Mouse (Mus musculus) stomach, embryonic 15.5 days (tissue): ENCODE data around the gene Mrps12. TPM values are rescaled to one million over a fixed set of nuclear protein-coding genes. Genes with fewer than 3 reads are reported as not detected.

Experiments used
- ATAC-seq: fragments of 200-750 bp; cut with Nextera tagmentation; 2 replicates; pipeline ENCODE4 v1.8.0; 2017; ENCODE audit warnings: low read depth, moderate number of reproducible peaks, moderate TSS enrichment; ENCODE audit not compliant: insufficient read depth, low FRiP score
- H3K27ac ChIP-seq: fragments of 300-500 bp; sonication (generic); 2 replicates; pipeline ENCODE4 v1.5.1; 2015; ENCODE audit warnings: mild to moderate bottlenecking, inconsistent platforms
- H3K27me3 ChIP-seq: fragments of 300-500 bp; sonication (generic); replicated peaks from 2 replicates; pipeline ENCODE4 v1.6.1; 2015; ENCODE audit warnings: inconsistent platforms
- H3K36me3 ChIP-seq: fragments of 300-500 bp; sonication (generic); 2 replicates; pipeline ENCODE4 v1.6.1; 2015; ENCODE audit warnings: inconsistent platforms
- H3K4me1 ChIP-seq: fragments of 300-500 bp; sonication (generic); 2 replicates; pipeline ENCODE4 v1.6.1; 2015; ENCODE audit warnings: inconsistent platforms
- H3K4me2 ChIP-seq: fragments of 300-500 bp; sonication (generic); 2 replicates; pipeline ENCODE4 v1.6.1; 2015; ENCODE audit warnings: mild to moderate bottlenecking, inconsistent platforms
- H3K4me3 ChIP-seq: fragments of 300-500 bp; sonication (generic); replicated peaks from 2 replicates; pipeline ENCODE4 v1.5.1; 2015; ENCODE audit warnings: inconsistent platforms
- H3K9ac ChIP-seq: fragments of 300-500 bp; sonication (generic); 2 replicates; pipeline ENCODE4 v1.6.1; 2015; ENCODE audit warnings: inconsistent platforms
- H3K9me3 ChIP-seq: fragments of 300-500 bp; sonication (generic); 2 replicates; pipeline ENCODE4 v1.6.1; 2016; ENCODE audit warnings: inconsistent platforms
- WGBS: fragments of 180-500 bp; shearing (Covaris S2); methylation state at CpG from one replicate; pipeline ENCODE4 v1.1.7; 2015; 5-methylcytosine and 5-hydroxymethylcytosine counted together
- polyA plus RNA-seq: library from polyadenylated mRNA; unstranded; fragments of >200 nt; fragmentation: Nextera tagmentation; extraction: Ambion mirVana; gene quantifications from 2 replicates; pipeline ENCODE4 v1.2.1, GENCODE M21; 2015

Gene Mrps12
- polyA plus RNA-seq, 1 experiment from 2014 or later, result 143 TPM

DNA sequence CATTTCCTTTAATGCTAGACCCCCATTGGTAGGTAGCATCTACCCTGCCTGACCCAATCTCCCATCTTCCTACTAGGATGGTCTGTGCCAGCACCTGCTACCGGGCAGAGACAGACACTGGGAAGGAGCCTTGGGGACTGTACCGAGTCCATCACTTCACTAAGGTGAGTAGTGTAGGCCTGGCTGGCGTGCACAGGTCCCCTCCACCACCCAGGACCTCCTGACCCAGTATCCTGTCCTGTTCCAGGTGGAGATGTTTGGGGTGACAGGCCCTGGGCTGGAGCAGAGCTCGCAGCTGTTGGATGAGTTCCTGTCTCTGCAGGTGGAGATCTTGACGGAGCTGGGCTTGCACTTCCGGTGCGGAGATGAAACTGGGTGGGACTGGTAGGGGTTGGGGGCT lies 8.3 kb upstream of the Mrps12 start:
- Histone ChIP-seq H3K4me3 (no peak overlapping the region), H3K9me3 (no peaks in the 10 kb centered on the region), H3K4me1 (no peaks in the 10 kb centered on the region), H3K36me3 (peaks cover 22% of the 10 kb centered on the region), H3K4me2 (no peak overlapping the region), H3K27ac (no peak overlapping the region), H3K9ac (no peak overlapping the region), H3K27me3 (no peaks in the 10 kb centered on the region)
- ATAC-seq, result no peak
- WGBS, result 90% methylated on average over 7 of the region's 7 CpGs

DNA sequence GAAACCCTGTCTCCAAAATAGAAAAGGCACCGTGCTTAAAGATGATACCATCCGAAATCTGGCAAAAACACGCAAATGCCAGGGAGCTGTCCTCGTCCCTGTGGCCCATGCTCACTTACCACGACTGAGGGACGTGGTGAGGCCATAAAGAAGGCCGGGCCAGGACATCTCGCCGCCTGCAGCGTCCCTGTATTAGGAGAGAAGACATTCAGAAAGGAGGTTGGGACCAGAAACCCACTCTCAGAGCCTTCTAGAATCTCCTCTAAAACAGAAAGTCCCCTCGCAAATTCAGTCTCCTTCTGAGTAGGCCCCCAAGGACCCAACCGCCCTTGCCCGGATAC lies 282 bp downstream of the Mrps12 start:
- Histone ChIP-seq H3K4me1 (peaks cover 15% of the 10 kb centered on the region; the same call in 1 of the 2 replicates), H3K9me3 (no peaks in the 10 kb centered on the region), H3K27me3 (no peaks in the 10 kb centered on the region), H3K9ac (peak overlapping the region; percentile 54), H3K4me2 (peak overlapping the region; percentile 65), H3K4me3 (peak overlapping the region; percentile 81), H3K27ac (peak overlapping the region; percentile 58), H3K36me3 (peaks cover 21% of the 10 kb centered on the region)
- ATAC-seq, result peak; percentile 18; the same call in 1 of the 2 replicates
- 2% methylated on average over 13 of the region's 13 CpGs for WGBS

DNA sequence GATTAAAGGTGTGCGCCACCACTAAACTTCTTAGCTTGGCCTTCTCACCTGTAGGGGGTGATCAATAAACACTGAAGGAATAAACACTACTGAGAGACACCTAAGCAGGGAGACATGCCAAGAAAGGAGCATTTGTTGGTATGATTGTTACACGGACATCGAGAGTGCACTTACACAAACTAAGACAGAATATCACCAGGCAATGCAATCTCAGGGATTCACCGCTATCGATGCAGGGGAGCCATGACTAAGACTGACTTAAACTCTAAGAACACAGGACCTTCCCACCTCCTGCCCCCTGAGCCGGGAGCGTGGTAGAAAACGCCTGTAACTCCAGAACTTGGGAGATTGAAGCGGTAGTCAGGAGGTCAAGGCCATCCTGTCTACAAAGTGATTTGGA lies 671 bp downstream of the Mrps12 start:
- peak overlapping the region; percentile 65 for H3K4me2 ChIP-seq
- H3K27me3 ChIP-seq, result no peaks in the 10 kb centered on the region
- 30% methylated on average over 9 of the region's 9 CpGs for WGBS
- peaks cover 23% of the 10 kb centered on the region for H3K36me3 ChIP-seq
- H3K4me3 ChIP-seq, result peak overlapping the region; percentile 81
- no peak for ATAC-seq
- H3K27ac ChIP-seq, result peak overlapping the region; percentile 58; the same call in 1 of the 2 replicates
- peaks cover 15% of the 10 kb centered on the region; the same call in 1 of the 2 replicates for H3K4me1 ChIP-seq
- H3K9me3 ChIP-seq, result no peaks in the 10 kb centered on the region
- H3K9ac ChIP-seq, result peak overlapping the region; percentile 54

DNA sequence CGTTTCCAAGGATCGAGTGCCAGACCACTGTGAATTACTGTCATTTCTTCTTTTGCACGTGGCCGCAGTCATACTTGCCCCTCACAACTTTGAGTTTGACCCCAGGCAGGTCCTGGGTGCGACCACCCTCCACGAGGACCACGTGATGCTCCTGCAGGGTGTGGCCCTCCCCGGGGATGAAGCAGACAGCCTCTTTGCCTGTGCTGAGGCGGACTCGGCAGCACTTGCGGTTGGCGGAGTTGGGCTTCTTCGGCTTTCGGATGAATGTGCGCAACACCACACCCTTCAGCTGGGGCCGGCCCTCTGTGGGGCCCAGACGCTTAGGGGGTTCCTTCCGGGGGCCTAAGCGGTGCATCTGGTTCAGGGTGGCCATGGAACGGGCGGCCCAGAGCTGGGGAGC lies 1.8 kb downstream of the Mrps12 start:
- Histone ChIP-seq H3K4me2 (no peak overlapping the region), H3K36me3 (peaks cover 22% of the 10 kb centered on the region), H3K9ac (no peak overlapping the region), H3K9me3 (no peaks in the 10 kb centered on the region), H3K27me3 (no peaks in the 10 kb centered on the region), H3K4me3 (no peak overlapping the region), H3K4me1 (peaks cover 15% of the 10 kb centered on the region; the same call in 1 of the 2 replicates), H3K27ac (no peak overlapping the region)
- 92% methylated on average over 21 of the region's 21 CpGs for WGBS
- no peak for ATAC-seq

DNA sequence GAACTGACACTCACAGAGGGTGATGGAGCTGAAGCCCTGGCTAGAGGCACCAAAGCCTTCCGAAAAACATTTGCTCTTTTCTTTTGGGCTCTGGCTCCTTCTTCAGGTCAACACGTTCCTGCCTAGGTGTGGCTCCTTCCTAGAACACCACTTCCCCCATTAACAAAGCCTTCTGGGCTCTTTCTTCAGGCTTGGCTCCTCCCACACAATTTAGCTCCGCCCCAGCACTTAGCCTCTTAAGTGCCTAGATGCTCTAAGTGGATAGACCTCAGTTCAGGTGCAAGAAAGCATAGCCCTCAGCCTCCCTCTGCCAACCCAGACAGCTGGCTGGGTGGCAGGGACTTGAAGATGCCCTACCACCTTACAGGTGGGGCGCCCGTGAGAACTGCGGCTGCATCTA lies 5.9 kb downstream of the Mrps12 start:
- no peak overlapping the region for H3K4me3 ChIP-seq
- H3K9me3 ChIP-seq, result no peaks in the 10 kb centered on the region
- no peaks in the 10 kb centered on the region for H3K27me3 ChIP-seq
- H3K9ac ChIP-seq, result no peak overlapping the region
- 74% methylated on average over 6 of the region's 6 CpGs for WGBS
- H3K4me1 ChIP-seq, result peaks cover 9% of the 10 kb centered on the region
- H3K4me2 ChIP-seq, result no peak overlapping the region
- peaks cover 23% of the 10 kb centered on the region; the same call in 1 of the 2 replicates for H3K36me3 ChIP-seq
- ATAC-seq, result no peak
- no peak overlapping the region for H3K27ac ChIP-seq

DNA sequence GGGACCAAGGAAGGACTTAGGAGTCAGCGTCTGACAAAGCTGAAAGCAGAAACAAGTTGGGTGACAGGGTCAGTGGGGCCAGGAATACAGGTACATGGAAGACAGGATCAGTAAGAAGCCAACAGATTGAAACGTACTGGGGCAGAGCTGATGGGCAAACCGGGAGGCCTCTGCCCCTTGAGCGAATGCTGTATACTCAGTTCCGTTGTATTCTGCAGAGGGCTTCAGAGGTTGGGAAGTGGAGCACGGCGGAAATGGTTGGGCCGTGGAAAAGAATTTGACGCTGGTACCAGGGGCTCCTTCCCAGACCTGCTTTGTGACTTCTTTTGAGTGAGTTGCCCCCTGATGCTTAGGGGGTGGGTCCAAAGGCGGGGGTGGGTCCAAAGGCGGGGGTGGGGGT lies 8.4 kb downstream of the Mrps12 start:
- Histone ChIP-seq H3K9ac (no peak overlapping the region), H3K4me3 (peak overlapping the region; percentile 49), H3K27me3 (no peaks in the 10 kb centered on the region), H3K27ac (no peak overlapping the region), H3K36me3 (peaks cover 14% of the 10 kb centered on the region; the same call in 1 of the 2 replicates), H3K4me1 (peaks cover 5% of the 10 kb centered on the region; the same call in 1 of the 2 replicates), H3K9me3 (no peaks in the 10 kb centered on the region), H3K4me2 (peak overlapping the region; percentile 95)
- WGBS, result 22% methylated on average over 11 of the region's 11 CpGs
- no peak for ATAC-seq

DNA sequence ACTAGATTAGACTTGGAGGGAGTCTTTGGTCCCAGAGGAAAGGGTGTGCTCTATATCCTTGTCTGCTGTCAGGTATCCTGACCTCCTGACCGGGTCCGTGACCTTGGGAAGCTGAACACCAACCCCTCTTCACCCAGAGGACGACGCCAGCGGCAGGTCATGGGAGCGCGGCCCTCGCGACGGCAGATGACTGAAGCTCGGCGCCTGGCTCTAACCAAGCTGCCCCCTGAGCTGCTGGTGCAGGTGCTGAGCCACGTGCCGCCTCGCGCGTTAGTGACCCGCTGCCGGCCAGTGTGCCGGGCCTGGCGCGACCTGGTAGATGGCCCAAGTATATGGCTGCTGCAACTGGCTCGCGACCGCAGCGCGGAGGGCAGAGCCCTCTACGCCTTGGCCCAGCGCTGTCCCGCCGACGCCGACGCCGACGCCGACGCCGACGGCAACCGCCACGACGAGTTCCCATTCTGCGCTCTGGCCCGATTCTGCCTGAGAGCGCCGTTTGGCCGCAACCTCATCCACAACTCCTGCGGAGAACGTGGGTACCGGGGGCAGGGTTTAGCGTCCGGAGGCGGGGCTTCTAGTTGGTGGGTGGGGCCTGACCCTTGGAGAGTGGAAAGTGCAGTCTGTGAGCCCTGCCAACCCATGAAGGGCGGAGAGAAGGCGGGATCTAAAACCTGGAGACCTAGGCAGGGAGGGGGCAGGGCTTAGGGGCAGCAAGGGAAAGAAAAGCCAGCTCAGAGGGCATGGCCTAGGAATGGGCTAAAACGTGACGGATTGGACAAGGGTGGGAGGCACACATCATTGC lies 9.1 kb downstream of the Mrps12 start:
- peak; percentile 90 for ATAC-seq
- H3K9me3 ChIP-seq, result no peaks in the 10 kb centered on the region
- peak overlapping the region; percentile 95 for H3K4me2 ChIP-seq
- H3K27me3 ChIP-seq, result no peaks in the 10 kb centered on the region
- H3K27ac ChIP-seq, result no peak overlapping the region
- WGBS, result 4% methylated on average over 58 of the region's 58 CpGs
- H3K4me1 ChIP-seq, result peaks cover 5% of the 10 kb centered on the region; the same call in 1 of the 2 replicates
- H3K36me3 ChIP-seq, result peaks cover 14% of the 10 kb centered on the region; the same call in 1 of the 2 replicates
- H3K9ac ChIP-seq, result peak overlapping the region; percentile 19; the same call in 1 of the 2 replicates
- peak overlapping the region; percentile 49 for H3K4me3 ChIP-seq

DNA sequence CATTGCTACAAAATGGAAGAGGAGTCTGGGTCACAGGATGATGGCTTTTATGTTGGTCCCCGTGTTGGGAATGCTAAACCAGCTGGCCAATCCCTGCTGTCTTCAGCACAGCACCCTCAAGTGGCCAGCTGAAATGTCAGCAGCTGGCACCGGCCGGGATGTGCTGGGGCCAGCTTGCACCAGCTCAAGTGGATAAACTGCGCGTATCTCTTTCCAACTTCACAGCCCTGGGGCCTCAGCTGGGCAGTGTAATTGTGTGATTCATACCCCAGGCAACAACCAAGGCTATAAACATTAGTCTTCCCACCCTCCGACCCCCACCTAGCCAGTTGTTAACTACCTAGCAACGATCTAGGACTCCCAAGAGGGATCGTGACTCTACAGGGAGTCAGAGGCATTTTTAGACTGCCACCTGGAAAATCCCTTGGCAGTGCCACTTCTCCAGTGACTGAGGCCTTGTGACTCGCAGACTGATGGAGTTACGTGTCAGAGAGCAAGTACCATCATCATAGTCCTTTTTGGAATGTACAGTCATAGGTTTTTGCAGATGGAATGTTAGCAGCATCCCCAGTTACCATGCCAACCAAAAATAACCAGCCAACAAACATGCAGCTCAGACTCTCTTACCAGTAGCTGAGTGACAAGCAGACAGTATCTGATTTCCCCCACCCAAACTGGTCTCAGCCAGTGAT lies 13.8 kb downstream of the Mrps12 start:
- WGBS, result 63% methylated on average over 10 of the region's 10 CpGs
- Histone ChIP-seq H3K36me3 (0 out of 2 replicates have a peak, but pooled peaks cover 2% of the 10 kb centered on the region), H3K4me3 (no peak overlapping the region), H3K27ac (no peak overlapping the region), H3K4me1 (peaks cover 5% of the 10 kb centered on the region; the same call in 1 of the 2 replicates), H3K9me3 (no peaks in the 10 kb centered on the region), H3K9ac (no peak overlapping the region), H3K4me2 (no peak overlapping the region), H3K27me3 (no peaks in the 10 kb centered on the region)
- no peak for ATAC-seq

DNA sequence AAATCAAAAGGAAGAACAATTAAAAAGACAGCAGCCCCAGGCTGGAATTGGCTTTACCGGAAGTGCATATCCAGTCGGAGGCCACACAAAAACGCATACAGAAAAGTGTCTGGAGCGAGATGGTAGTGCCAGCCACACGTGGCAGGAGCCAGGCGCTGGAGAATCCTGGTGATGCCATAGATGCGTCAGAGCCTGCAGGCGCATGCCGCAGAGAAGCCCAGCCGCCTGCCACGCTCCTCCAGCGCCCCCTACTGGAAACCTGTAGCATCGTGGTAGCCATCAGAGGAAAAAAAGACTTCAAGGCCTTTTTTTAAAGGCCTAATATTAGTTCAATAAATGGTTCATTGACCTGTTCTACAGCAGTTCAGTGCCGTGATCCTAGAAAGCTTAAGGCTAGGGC lies 15.0 kb downstream of the Mrps12 start:
- H3K27me3 ChIP-seq, result no peaks in the 10 kb centered on the region
- H3K36me3 ChIP-seq, result 0 out of 2 replicates have a peak, but pooled peaks cover 2% of the 10 kb centered on the region
- no peaks in the 10 kb centered on the region for H3K4me1 ChIP-seq
- H3K9ac ChIP-seq, result no peak overlapping the region
- no peaks in the 10 kb centered on the region for H3K9me3 ChIP-seq
- no peak overlapping the region for H3K4me2 ChIP-seq
- H3K4me3 ChIP-seq, result no peak overlapping the region
- peak; percentile 43; the same call in 1 of the 2 replicates for ATAC-seq
- H3K27ac ChIP-seq, result no peak overlapping the region
- WGBS, result 8% methylated on average over 14 of the region's 14 CpGs

DNA sequence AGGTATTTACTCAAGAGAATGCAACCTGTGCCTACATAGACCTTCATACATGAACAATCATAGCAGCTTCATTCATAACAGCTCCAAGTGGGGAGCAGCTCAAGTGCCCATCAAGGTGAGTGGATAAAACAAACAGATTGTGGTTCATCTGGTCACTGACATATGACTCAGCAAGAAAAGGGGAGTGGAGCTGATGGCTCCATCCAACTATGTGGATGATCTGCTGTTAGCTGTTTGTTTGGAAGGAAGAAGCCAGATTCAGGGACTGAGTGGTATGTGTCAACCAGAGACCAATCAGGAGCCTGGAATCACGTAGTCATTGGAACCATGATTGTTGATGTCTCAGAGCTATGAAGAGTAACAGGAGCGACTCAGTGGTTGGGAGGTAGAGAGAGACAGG lies 17.0 kb downstream of the Mrps12 start:
- no peak for ATAC-seq
- no peak overlapping the region for H3K4me3 ChIP-seq

DNA sequence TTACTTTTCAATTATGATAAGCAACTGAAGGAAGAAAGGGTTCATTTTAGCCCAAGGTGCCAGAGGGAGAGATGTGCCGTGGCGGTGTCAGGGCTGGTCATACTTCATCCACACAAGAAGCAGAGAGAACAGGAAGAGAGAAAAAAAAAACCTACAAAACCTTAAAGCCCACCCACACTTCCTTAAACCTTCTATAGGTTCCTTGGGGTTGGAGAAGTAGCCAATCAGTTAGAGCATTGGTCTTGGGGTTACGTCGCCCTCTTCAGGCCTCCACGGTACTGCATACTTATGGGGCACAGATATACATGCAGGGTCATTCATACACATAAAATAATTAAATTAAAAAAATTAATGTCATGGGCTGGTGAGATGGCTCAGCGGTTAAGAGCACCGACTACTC lies 19.5 kb downstream of the Mrps12 start:
- H3K36me3 ChIP-seq, result no peaks in the 10 kb centered on the region
- 0 out of 2 replicates have a peak, but pooled peaks cover 4% of the 10 kb centered on the region for H3K4me1 ChIP-seq
- no peaks in the 10 kb centered on the region for H3K9me3 ChIP-seq
- ATAC-seq, result no peak
- H3K9ac ChIP-seq, result no peak overlapping the region
- 90% methylated on average over 7 of the region's 7 CpGs for WGBS
- H3K4me2 ChIP-seq, result no peak overlapping the region
- no peaks in the 10 kb centered on the region for H3K27me3 ChIP-seq
- no peak overlapping the region for H3K4me3 ChIP-seq
- H3K27ac ChIP-seq, result no peak overlapping the region

More for the DNA sequence above, 17.0 kb downstream of the Mrps12 start:
- H3K36me3 ChIP-seq, result no peaks in the 10 kb centered on the region
- H3K9me3 ChIP-seq, result no peaks in the 10 kb centered on the region
- no peak overlapping the region for H3K27ac ChIP-seq
- H3K4me1 ChIP-seq, result no peaks in the 10 kb centered on the region
- no peak overlapping the region for H3K9ac ChIP-seq
- 98% methylated on average over 2 of the region's 2 CpGs for WGBS
- no peaks in the 10 kb centered on the region for H3K27me3 ChIP-seq
- no peak overlapping the region for H3K4me2 ChIP-seq
